Mouse (Mus musculus) embryonic facial prominence, embryonic 15.5 days (tissue): ENCODE data around the gene Dcun1d3. TPM values are rescaled to one million over a fixed set of nuclear protein-coding genes. Genes with fewer than 3 reads are reported as not detected.

Experiments used
- ATAC-seq: fragments of 200-750 bp; cut with Nextera tagmentation; 2 replicates; pipeline ENCODE4 v1.8.0; 2017; ENCODE audit warnings: low read depth, moderate TSS enrichment; ENCODE audit not compliant: insufficient number of reproducible peaks, low FRiP score, low TSS enrichment
- H3K27ac ChIP-seq: fragments of 300-500 bp; sonication (generic); replicated peaks from 2 replicates; pipeline ENCODE4 v1.5.1; 2015; ENCODE audit warnings: mild to moderate bottlenecking, inconsistent platforms
- H3K27me3 ChIP-seq: fragments of 300-500 bp; sonication (generic); 2 replicates; pipeline ENCODE4 v1.6.1; 2015; ENCODE audit warnings: inconsistent platforms
- H3K36me3 ChIP-seq: fragments of 300-500 bp; sonication (generic); 2 replicates; pipeline ENCODE4 v1.6.1; 2015; ENCODE audit warnings: mild to moderate bottlenecking, inconsistent platforms
- H3K4me1 ChIP-seq: fragments of 300-500 bp; sonication (generic); 2 replicates; pipeline ENCODE4 v1.6.1; 2015; ENCODE audit warnings: inconsistent platforms
- H3K4me2 ChIP-seq: fragments of 300-500 bp; sonication (generic); replicated peaks from 2 replicates; pipeline ENCODE4 v1.6.1; 2015; ENCODE audit warnings: mild to moderate bottlenecking, inconsistent platforms
- H3K4me3 ChIP-seq: fragments of 300-500 bp; sonication (generic); replicated peaks from 2 replicates; pipeline ENCODE4 v1.5.1; 2015; ENCODE audit warnings: mild to moderate bottlenecking, inconsistent platforms
- H3K9ac ChIP-seq: fragments of 300-500 bp; sonication (generic); 2 replicates; pipeline ENCODE4 v1.6.1; 2015; ENCODE audit warnings: inconsistent platforms
- H3K9me3 ChIP-seq: fragments of 300-500 bp; sonication (generic); replicated peaks from 2 replicates; pipeline ENCODE4 v1.6.1; 2016; ENCODE audit warnings: inconsistent platforms
- WGBS: fragments of 180-500 bp; shearing (Covaris S2); methylation state at CpG from one replicate; pipeline ENCODE4 v1.1.7; 2015; 5-methylcytosine and 5-hydroxymethylcytosine counted together
- polyA plus RNA-seq: library from polyadenylated mRNA; unstranded; fragments of >200 nt; fragmentation: Nextera tagmentation; extraction: Ambion mirVana; gene quantifications from 2 replicates; pipeline ENCODE4 v1.2.1, GENCODE M21; 2015

Dcun1d3 gene
- polyA plus RNA-seq, 1 experiment from 2014 or later, result 13.3 TPM

DNA sequence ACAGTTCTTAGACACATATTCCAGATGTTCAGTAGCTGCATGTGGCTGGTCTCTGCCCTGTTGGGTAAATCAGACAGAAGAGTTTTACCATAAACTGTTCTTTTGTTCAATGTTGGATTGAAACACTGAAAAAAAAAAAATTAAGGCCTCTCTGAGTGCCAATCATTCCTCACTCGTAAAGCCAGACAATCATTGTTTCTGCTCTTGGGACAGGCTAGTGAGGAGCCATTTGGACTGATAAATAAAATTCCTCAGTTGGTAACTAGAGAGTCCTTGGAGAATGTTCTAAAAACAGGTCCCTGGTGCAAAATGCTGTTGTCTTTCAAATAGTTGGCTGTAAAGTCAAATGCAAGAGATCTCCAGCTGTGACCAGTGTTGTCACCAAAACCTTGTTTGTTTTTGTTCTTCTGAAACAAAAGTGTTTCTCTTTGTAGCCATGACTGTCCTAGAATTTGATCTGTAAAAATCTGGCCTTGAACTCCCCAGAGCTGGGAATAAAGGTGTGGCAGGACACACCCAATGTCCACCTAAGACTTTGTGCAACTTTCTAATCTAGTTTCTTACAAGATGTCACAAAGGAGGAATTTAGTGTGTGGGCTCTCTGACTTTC is 2.3 kb upstream of the Dcun1d3 start:
- H3K9ac ChIP-seq, result no peak overlapping the region
- H3K4me1 ChIP-seq, result peaks cover 15% of the 10 kb centered on the region
- H3K36me3 ChIP-seq, result no peaks in the 10 kb centered on the region
- no peak overlapping the region for H3K4me3 ChIP-seq
- WGBS, result 64% methylated on average over 1 of the region's 1 CpGs
- H3K27ac ChIP-seq, result no peak overlapping the region
- no peaks in the 10 kb centered on the region for H3K27me3 ChIP-seq
- no peak for ATAC-seq
- no peaks in the 10 kb centered on the region for H3K9me3 ChIP-seq
- H3K4me2 ChIP-seq, result no peak overlapping the region

DNA sequence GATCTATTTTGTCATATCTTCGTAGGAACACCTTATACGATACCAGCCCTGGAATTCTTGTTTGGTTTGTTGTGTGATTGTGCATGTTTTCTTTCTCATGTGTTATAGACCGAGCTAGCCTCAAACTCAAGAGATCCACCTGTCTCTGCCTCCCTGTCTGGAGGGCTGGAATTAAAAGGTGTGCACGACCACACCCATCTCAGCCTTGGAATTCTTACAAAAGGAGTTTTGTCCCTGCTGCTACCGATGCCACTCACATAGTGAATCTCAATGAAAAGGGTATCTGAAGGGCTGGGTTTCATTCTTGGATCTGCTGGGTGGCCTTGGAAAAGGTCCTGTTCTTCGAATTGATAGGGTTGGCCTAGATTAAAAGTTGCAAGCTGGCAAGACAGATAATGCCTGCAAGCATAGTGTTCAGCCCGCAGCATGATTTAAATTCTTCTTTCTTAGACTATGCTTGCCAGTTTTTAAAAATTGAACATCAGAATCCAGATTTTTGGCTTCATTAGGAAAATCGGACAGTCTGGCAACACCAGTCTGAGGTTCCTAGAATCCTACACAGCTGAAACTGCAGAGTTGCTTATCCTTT is 1.5 kb upstream of the Dcun1d3 start:
- H3K27me3 ChIP-seq, result no peaks in the 10 kb centered on the region
- no peaks in the 10 kb centered on the region for H3K36me3 ChIP-seq
- no peaks in the 10 kb centered on the region for H3K9me3 ChIP-seq
- peaks cover 15% of the 10 kb centered on the region for H3K4me1 ChIP-seq
- H3K4me3 ChIP-seq, result no peak overlapping the region
- H3K9ac ChIP-seq, result no peak overlapping the region
- no peak overlapping the region for H3K27ac ChIP-seq
- ATAC-seq, result no peak
- WGBS, result 88% methylated on average over 8 of the region's 8 CpGs
- no peak overlapping the region for H3K4me2 ChIP-seq

GRCm38 (mm10) chr7:119894818-119895544 is 1.1 kb downstream of the Dcun1d3 start:
- H3K36me3 ChIP-seq, result no peaks in the 10 kb centered on the region
- H3K4me1 ChIP-seq, result peaks cover 15% of the 10 kb centered on the region
- H3K27ac ChIP-seq, result peak overlapping the region; percentile 98
- peak; percentile 22; the same call in 1 of the 2 replicates for ATAC-seq
- peak overlapping the region; percentile 71 for H3K9ac ChIP-seq
- 1% methylated on average over 15 of the region's 15 CpGs for WGBS
- H3K4me2 ChIP-seq, result peak overlapping the region; percentile 87
- no peaks in the 10 kb centered on the region for H3K27me3 ChIP-seq
- no peaks in the 10 kb centered on the region for H3K9me3 ChIP-seq
- H3K4me3 ChIP-seq, result peak overlapping the region; percentile 75

- H3K9me3 ChIP-seq, result no peaks in the 10 kb centered on the region
- no peak overlapping the region for H3K4me3 ChIP-seq
- no peaks in the 10 kb centered on the region for H3K27me3 ChIP-seq
- no peak overlapping the region for H3K9ac ChIP-seq
- WGBS, result 93% methylated on average over 4 of the region's 4 CpGs
- no peaks in the 10 kb centered on the region for H3K36me3 ChIP-seq
- no peak for ATAC-seq
- peaks cover 15% of the 10 kb centered on the region for H3K4me1 ChIP-seq
- H3K27ac ChIP-seq, result no peak overlapping the region
- H3K4me2 ChIP-seq, result no peak overlapping the region
Observed at GRCm38 (mm10) chr7:119892742-119893141, 3.4 kb downstream of the Dcun1d3 start.

DNA sequence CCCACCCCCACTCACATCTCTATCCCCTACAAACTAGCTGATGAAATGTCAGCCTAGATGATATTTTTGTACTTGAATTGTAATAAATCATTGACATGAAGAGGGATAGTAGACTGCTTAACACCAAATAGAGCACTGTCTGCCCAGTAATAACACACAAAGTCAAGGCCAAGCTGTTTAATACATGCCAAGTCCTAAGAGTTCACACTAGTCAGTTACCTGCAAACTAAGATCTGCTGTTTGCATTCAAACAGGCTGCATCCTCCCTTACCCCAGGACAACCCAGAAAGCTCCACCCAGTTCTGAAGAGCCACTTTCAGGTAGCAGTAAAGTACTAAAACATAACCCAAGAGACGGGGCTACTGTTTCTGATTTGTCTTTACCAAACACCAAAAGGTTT is 3.9 kb downstream of the Dcun1d3 start:
- no peaks in the 10 kb centered on the region for H3K36me3 ChIP-seq
- H3K4me1 ChIP-seq, result peaks cover 15% of the 10 kb centered on the region
- no peak for ATAC-seq
- H3K4me3 ChIP-seq, result no peak overlapping the region
- H3K27ac ChIP-seq, result no peak overlapping the region
- 71% methylated on average over 1 of the region's 1 CpGs for whole genome bisulfite sequencing
- no peaks in the 10 kb centered on the region for H3K9me3 ChIP-seq
- H3K4me2 ChIP-seq, result no peak overlapping the region
- H3K27me3 ChIP-seq, result no peaks in the 10 kb centered on the region
- no peak overlapping the region for H3K9ac ChIP-seq

DNA sequence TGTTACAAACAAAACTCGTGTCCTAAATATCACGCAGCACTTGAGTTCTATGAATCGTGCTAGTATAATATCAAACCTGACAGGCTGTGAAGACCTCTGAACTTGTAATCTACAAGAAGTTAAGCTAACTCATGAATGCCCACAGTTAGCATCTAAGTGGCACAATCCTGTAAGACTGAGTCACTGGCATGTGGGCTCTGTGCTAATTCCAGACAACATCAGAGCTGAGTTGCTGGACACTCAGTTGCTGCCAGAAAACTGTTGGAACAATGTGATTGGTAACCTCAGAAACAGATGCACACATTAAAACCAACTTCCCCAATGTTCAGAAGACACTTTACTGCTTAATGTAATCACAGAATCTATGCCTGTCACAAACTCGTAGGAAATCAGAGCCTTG is 8.2 kb downstream of the Dcun1d3 start:
- 86% methylated on average over 4 of the region's 4 CpGs for WGBS
- no peaks in the 10 kb centered on the region for H3K36me3 ChIP-seq
- no peak for ATAC-seq

GRCm38 (mm10) chr7:119881229-119881628 is 14.9 kb downstream of the Dcun1d3 start:
- no peaks in the 10 kb centered on the region for H3K4me1 ChIP-seq
- no peak overlapping the region for H3K9ac ChIP-seq
- H3K9me3 ChIP-seq, result no peaks in the 10 kb centered on the region
- H3K4me3 ChIP-seq, result no peak overlapping the region
- no peaks in the 10 kb centered on the region for H3K27me3 ChIP-seq
- no peak for ATAC-seq
- WGBS, result 96% methylated on average over 2 of the region's 2 CpGs
- no peak overlapping the region for H3K27ac ChIP-seq
- 0 out of 2 replicates have a peak, but pooled peaks cover 4% of the 10 kb centered on the region for H3K36me3 ChIP-seq
- H3K4me2 ChIP-seq, result no peak overlapping the region

More for the DNA sequence above, 8.2 kb downstream of the Dcun1d3 start:
- Histone ChIP-seq H3K4me2 (no peak overlapping the region), H3K9me3 (no peaks in the 10 kb centered on the region), H3K4me3 (no peak overlapping the region), H3K4me1 (no peaks in the 10 kb centered on the region), H3K9ac (no peak overlapping the region), H3K27me3 (no peaks in the 10 kb centered on the region), H3K27ac (no peak overlapping the region)

GRCm38 (mm10) chr7:119880345-119880744 is 15.8 kb downstream of the Dcun1d3 start:
- no peak overlapping the region for H3K27ac ChIP-seq
- ATAC-seq, result no peak
- no peak overlapping the region for H3K4me3 ChIP-seq
- no peak overlapping the region for H3K9ac ChIP-seq
- H3K36me3 ChIP-seq, result 0 out of 2 replicates have a peak, but pooled peaks cover 4% of the 10 kb centered on the region
- no peaks in the 10 kb centered on the region for H3K27me3 ChIP-seq
- 87% methylated on average over 5 of the region's 5 CpGs for WGBS
- H3K4me2 ChIP-seq, result no peak overlapping the region
- no peaks in the 10 kb centered on the region for H3K9me3 ChIP-seq
- 0 out of 2 replicates have a peak, but pooled peaks cover 3% of the 10 kb centered on the region for H3K4me1 ChIP-seq

DNA sequence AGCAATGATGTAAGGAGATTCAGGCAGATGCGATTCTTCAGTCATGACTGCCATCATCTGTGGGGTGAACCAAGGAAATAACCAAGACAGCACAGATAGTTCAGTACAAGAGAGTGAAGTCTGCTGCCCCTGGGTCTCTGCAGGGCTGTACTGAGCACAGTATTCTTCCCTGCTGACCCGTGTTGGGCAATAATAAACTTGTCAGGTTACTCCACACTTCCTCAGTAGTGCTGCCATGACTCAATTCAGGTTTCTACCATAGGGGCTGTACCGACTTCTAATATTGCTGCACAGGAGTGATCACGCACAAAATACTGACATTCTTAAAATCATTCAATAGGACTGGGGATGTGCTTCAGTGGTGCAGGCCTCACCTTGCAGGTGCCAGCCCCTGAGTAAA is 16.9 kb downstream of the Dcun1d3 start:
- no peaks in the 10 kb centered on the region for H3K27me3 ChIP-seq
- 0 out of 2 replicates have a peak, but pooled peaks cover 4% of the 10 kb centered on the region for H3K36me3 ChIP-seq
- H3K4me1 ChIP-seq, result 0 out of 2 replicates have a peak, but pooled peaks cover 3% of the 10 kb centered on the region
- H3K27ac ChIP-seq, result no peak overlapping the region
- H3K9ac ChIP-seq, result no peak overlapping the region
- H3K9me3 ChIP-seq, result no peaks in the 10 kb centered on the region
- no peak for ATAC-seq
- H3K4me3 ChIP-seq, result no peak overlapping the region
- 92% methylated on average over 4 of the region's 4 CpGs for WGBS
- no peak overlapping the region for H3K4me2 ChIP-seq

GRCm38 (mm10) chr7:119875776-119876440 is 20.2 kb downstream of the Dcun1d3 start:
- no peak overlapping the region for H3K4me2 ChIP-seq
- H3K27ac ChIP-seq, result no peak overlapping the region
- no peak overlapping the region for H3K4me3 ChIP-seq
- H3K9ac ChIP-seq, result no peak overlapping the region
- 55% methylated on average over 3 of the region's 3 CpGs for WGBS
- no peak for ATAC-seq
- H3K4me1 ChIP-seq, result 0 out of 2 replicates have a peak, but pooled peaks cover 3% of the 10 kb centered on the region
- H3K27me3 ChIP-seq, result no peaks in the 10 kb centered on the region
- 0 out of 2 replicates have a peak, but pooled peaks cover 4% of the 10 kb centered on the region for H3K36me3 ChIP-seq
- no peaks in the 10 kb centered on the region for H3K9me3 ChIP-seq

- H3K4me1 ChIP-seq, result 0 out of 2 replicates have a peak, but pooled peaks cover 3% of the 10 kb centered on the region
- no peaks in the 10 kb centered on the region for H3K9me3 ChIP-seq
- no peaks in the 10 kb centered on the region for H3K27me3 ChIP-seq
- no peak overlapping the region for H3K9ac ChIP-seq
- 0 out of 2 replicates have a peak, but pooled peaks cover 4% of the 10 kb centered on the region for H3K36me3 ChIP-seq
- H3K4me3 ChIP-seq, result no peak overlapping the region
- ATAC-seq, result no peak
- H3K27ac ChIP-seq, result no peak overlapping the region
- no peak overlapping the region for H3K4me2 ChIP-seq
- WGBS, result 36% methylated on average over 2 of the region's 2 CpGs
Observed at GRCm38 (mm10) chr7:119873050-119873449, 23.0 kb downstream of the Dcun1d3 start.
